Mouse (Mus musculus): ENCODE data around the gene Uqcr10. TPM values are rescaled to one million over a fixed set of nuclear protein-coding genes. Genes with fewer than 3 reads are reported as not detected.
"Not testable (repeated sequence)": the region's sequence is repeated elsewhere in the genome, so short reads cannot be mapped to it uniquely, and the experiment has no call there.

The Uqcr10 gene
- polyA plus RNA-seq, 1 experiment from 2014 or later, result 962 TPM

GRCm38 (mm10) chr11:4718548-4718947, 14.4 kb upstream of the Uqcr10 start:
- Histone ChIP-seq H3K9ac (replicated peaks; ENCODE audit: low read length) (no peak overlapping the region), H3K36me3 (ENCODE audit: insufficient read depth, low read length) (no peaks in the 10 kb centered on the region), H3K9me3 (ENCODE audit: low read length) (no peaks in the 10 kb centered on the region), H3K4me3 (ENCODE audit: low read length) (no peak overlapping the region), H3K27ac (ENCODE audit: low read length) (no peak overlapping the region), H3K4me2 (replicated peaks; ENCODE audit: low read depth, low read length) (no peak overlapping the region), H3K27me3 (ENCODE audit: insufficient read depth, low read length) (no peaks in the 10 kb centered on the region), H3K4me1 (ENCODE audit: insufficient read depth, low read length) (peaks cover 9% of the 10 kb centered on the region; the same call in 1 of the 2 replicates)
- 74% methylated on average over 5 of the region's 5 CpGs for WGBS
- ATAC-seq (ENCODE audit: low FRiP score, low TSS enrichment), result no peak

- H3K36me3 ChIP-seq (ENCODE audit: insufficient read depth, low read length), result no peaks in the 10 kb centered on the region
- H3K4me3 ChIP-seq (ENCODE audit: low read length), result no peak overlapping the region
- H3K9me3 ChIP-seq (ENCODE audit: low read length), result no peaks in the 10 kb centered on the region
- no peak overlapping the region for H3K4me2 ChIP-seq (replicated peaks; ENCODE audit: low read depth, low read length)
- H3K4me1 ChIP-seq (ENCODE audit: insufficient read depth, low read length), result peaks cover 9% of the 10 kb centered on the region; the same call in 1 of the 2 replicates
- ATAC-seq (ENCODE audit: low FRiP score, low TSS enrichment), result no peak
- H3K27ac ChIP-seq (ENCODE audit: low read length), result no peak overlapping the region
- H3K9ac ChIP-seq (replicated peaks; ENCODE audit: low read length), result no peak overlapping the region
- WGBS, result 88% methylated on average over 5 of the region's 5 CpGs
- no peaks in the 10 kb centered on the region for H3K27me3 ChIP-seq (ENCODE audit: insufficient read depth, low read length)
These were observed 12.5 kb upstream of the Uqcr10 start for GRCm38 (mm10) chr11:4716530-4717236.

GRCm38 (mm10) chr11:4715596-4715995, 11.5 kb upstream of the Uqcr10 start:
- no peak overlapping the region for H3K4me3 ChIP-seq (ENCODE audit: low read length)
- no peaks in the 10 kb centered on the region for H3K9me3 ChIP-seq (ENCODE audit: low read length)
- no peak overlapping the region for H3K27ac ChIP-seq (ENCODE audit: low read length)
- no peak overlapping the region for H3K4me2 ChIP-seq (replicated peaks; ENCODE audit: low read depth, low read length)
- H3K27me3 ChIP-seq (ENCODE audit: insufficient read depth, low read length), result no peaks in the 10 kb centered on the region
- 73% methylated on average over 4 of the region's 4 CpGs for WGBS
- H3K4me1 ChIP-seq (ENCODE audit: insufficient read depth, low read length), result no peaks in the 10 kb centered on the region
- H3K36me3 ChIP-seq (ENCODE audit: insufficient read depth, low read length), result no peaks in the 10 kb centered on the region
- no peak for ATAC-seq (ENCODE audit: low FRiP score, low TSS enrichment)
- no peak overlapping the region for H3K9ac ChIP-seq (replicated peaks; ENCODE audit: low read length)

- Histone ChIP-seq H3K9me3 (ENCODE audit: low read length) (no peaks in the 10 kb centered on the region), H3K9ac (replicated peaks; ENCODE audit: low read length) (no peak overlapping the region), H3K4me1 (ENCODE audit: insufficient read depth, low read length) (no peaks in the 10 kb centered on the region), H3K27ac (ENCODE audit: low read length) (no peak overlapping the region), H3K27me3 (ENCODE audit: insufficient read depth, low read length) (no peaks in the 10 kb centered on the region), H3K36me3 (ENCODE audit: insufficient read depth, low read length) (no peaks in the 10 kb centered on the region), H3K4me3 (ENCODE audit: low read length) (no peak overlapping the region), H3K4me2 (replicated peaks; ENCODE audit: low read depth, low read length) (no peak overlapping the region)
- ATAC-seq (ENCODE audit: low FRiP score, low TSS enrichment), result no peak
- 83% methylated on average over 4 of the region's 4 CpGs for WGBS
These were observed 10.6 kb upstream of the Uqcr10 start for GRCm38 (mm10) chr11:4714727-4715126.

- Histone ChIP-seq H3K4me3 (ENCODE audit: low read length) (no peak overlapping the region), H3K9ac (replicated peaks; ENCODE audit: low read length) (no peak overlapping the region), H3K27ac (ENCODE audit: low read length) (no peak overlapping the region), H3K4me2 (replicated peaks; ENCODE audit: low read depth, low read length) (no peak overlapping the region), H3K4me1 (ENCODE audit: insufficient read depth, low read length) (no peaks in the 10 kb centered on the region), H3K36me3 (ENCODE audit: insufficient read depth, low read length) (no peaks in the 10 kb centered on the region), H3K9me3 (ENCODE audit: low read length) (no peaks in the 10 kb centered on the region), H3K27me3 (ENCODE audit: insufficient read depth, low read length) (no peaks in the 10 kb centered on the region)
- ATAC-seq (ENCODE audit: low FRiP score, low TSS enrichment), result no peak
These were observed 8.7 kb upstream of the Uqcr10 start for GRCm38 (mm10) chr11:4712822-4713221.

- not testable (repeated sequence) for H3K9ac ChIP-seq (replicated peaks; ENCODE audit: low read length); H3K27ac ChIP-seq (ENCODE audit: low read length); H3K9me3 ChIP-seq (ENCODE audit: low read length); H3K4me1 ChIP-seq (ENCODE audit: insufficient read depth, low read length); H3K36me3 ChIP-seq (ENCODE audit: insufficient read depth, low read length); H3K4me3 ChIP-seq (ENCODE audit: low read length); H3K27me3 ChIP-seq (ENCODE audit: insufficient read depth, low read length); ATAC-seq (ENCODE audit: low FRiP score, low TSS enrichment); H3K4me2 ChIP-seq (replicated peaks; ENCODE audit: low read depth, low read length)
- WGBS, result 83% methylated on average over 4 of the region's 4 CpGs
These were observed 6.0 kb upstream of the Uqcr10 start for GRCm38 (mm10) chr11:4710188-4710587.

- H3K27ac ChIP-seq (ENCODE audit: low read length), result peak overlapping the region; percentile 72
- H3K4me3 ChIP-seq (ENCODE audit: low read length), result peak overlapping the region; percentile 96
- H3K36me3 ChIP-seq (ENCODE audit: insufficient read depth, low read length), result peaks cover 16% of the 10 kb centered on the region
- no peak for ATAC-seq (ENCODE audit: low FRiP score, low TSS enrichment)
- no peaks in the 10 kb centered on the region for H3K27me3 ChIP-seq (ENCODE audit: insufficient read depth, low read length)
- H3K4me2 ChIP-seq (replicated peaks; ENCODE audit: low read depth, low read length), result peak overlapping the region; percentile 86
- peak overlapping the region; percentile 98 for H3K9ac ChIP-seq (replicated peaks; ENCODE audit: low read length)
- no peaks in the 10 kb centered on the region for H3K9me3 ChIP-seq (ENCODE audit: low read length)
- H3K4me1 ChIP-seq (ENCODE audit: insufficient read depth, low read length), result peaks cover 18% of the 10 kb centered on the region
- 5% methylated on average over 4 of the region's 4 CpGs for WGBS
These were observed 1.0 kb upstream of the Uqcr10 start for GRCm38 (mm10) chr11:4705178-4705577.

GRCm38 (mm10) chr11:4703688-4704071, 462 bp downstream of the Uqcr10 start:
- Histone ChIP-seq H3K9ac (replicated peaks; ENCODE audit: low read length) (peak overlapping the region; percentile 98), H3K4me2 (replicated peaks; ENCODE audit: low read depth, low read length) (peak overlapping the region; percentile 86), H3K4me3 (ENCODE audit: low read length) (peak overlapping the region; percentile 96), H3K4me1 (ENCODE audit: insufficient read depth, low read length) (peaks cover 18% of the 10 kb centered on the region), H3K36me3 (ENCODE audit: insufficient read depth, low read length) (peaks cover 16% of the 10 kb centered on the region), H3K27ac (ENCODE audit: low read length) (peak overlapping the region; percentile 84), H3K9me3 (ENCODE audit: low read length) (no peaks in the 10 kb centered on the region), H3K27me3 (ENCODE audit: insufficient read depth, low read length) (no peaks in the 10 kb centered on the region)
- WGBS, result 4% methylated on average over 12 of the region's 12 CpGs
- peak; percentile 14 for ATAC-seq (ENCODE audit: low FRiP score, low TSS enrichment)

GRCm38 (mm10) chr11:4700726-4701125, 3.4 kb downstream of the Uqcr10 start:
- no peak for ATAC-seq (ENCODE audit: low FRiP score, low TSS enrichment)
- Histone ChIP-seq H3K36me3 (ENCODE audit: insufficient read depth, low read length) (peaks cover 16% of the 10 kb centered on the region), H3K27ac (ENCODE audit: low read length) (no peak overlapping the region)

GRCm38 (mm10) chr11:4697043-4697983, 6.8 kb downstream of the Uqcr10 start:
- Histone ChIP-seq H3K27me3 (ENCODE audit: insufficient read depth, low read length) (no peaks in the 10 kb centered on the region), H3K4me1 (ENCODE audit: insufficient read depth, low read length) (no peaks in the 10 kb centered on the region), H3K9me3 (ENCODE audit: low read length) (peaks cover 10% of the 10 kb centered on the region), H3K9ac (replicated peaks; ENCODE audit: low read length) (no peak overlapping the region), H3K27ac (ENCODE audit: low read length) (no peak overlapping the region), H3K4me3 (ENCODE audit: low read length) (no peak overlapping the region), H3K4me2 (replicated peaks; ENCODE audit: low read depth, low read length) (no peak overlapping the region), H3K36me3 (ENCODE audit: insufficient read depth, low read length) (peaks cover 13% of the 10 kb centered on the region)
- peak; percentile 54 for ATAC-seq (ENCODE audit: low FRiP score, low TSS enrichment)
- WGBS, result 38% methylated on average over 7 of the region's 7 CpGs

More at GRCm38 (mm10) chr11:4700726-4701125, 3.4 kb downstream of the Uqcr10 start:
- no peaks in the 10 kb centered on the region for H3K9me3 ChIP-seq (ENCODE audit: low read length)
- peaks cover 15% of the 10 kb centered on the region for H3K4me1 ChIP-seq (ENCODE audit: insufficient read depth, low read length)
- H3K4me2 ChIP-seq (replicated peaks; ENCODE audit: low read depth, low read length), result no peak overlapping the region
- WGBS, result 78% methylated on average over 8 of the region's 8 CpGs
- H3K4me3 ChIP-seq (ENCODE audit: low read length), result no peak overlapping the region
- H3K9ac ChIP-seq (replicated peaks; ENCODE audit: low read length), result no peak overlapping the region
- no peaks in the 10 kb centered on the region for H3K27me3 ChIP-seq (ENCODE audit: insufficient read depth, low read length)
